Mouse (Mus musculus) thymus, postnatal 4 days (tissue): ENCODE results near the gene Rnf182.

Experiments used
- DNase-seq: peaks from one replicate; pipeline ENCODE4 v3.0.0; 2021

Rnf182 gene

DNA sequence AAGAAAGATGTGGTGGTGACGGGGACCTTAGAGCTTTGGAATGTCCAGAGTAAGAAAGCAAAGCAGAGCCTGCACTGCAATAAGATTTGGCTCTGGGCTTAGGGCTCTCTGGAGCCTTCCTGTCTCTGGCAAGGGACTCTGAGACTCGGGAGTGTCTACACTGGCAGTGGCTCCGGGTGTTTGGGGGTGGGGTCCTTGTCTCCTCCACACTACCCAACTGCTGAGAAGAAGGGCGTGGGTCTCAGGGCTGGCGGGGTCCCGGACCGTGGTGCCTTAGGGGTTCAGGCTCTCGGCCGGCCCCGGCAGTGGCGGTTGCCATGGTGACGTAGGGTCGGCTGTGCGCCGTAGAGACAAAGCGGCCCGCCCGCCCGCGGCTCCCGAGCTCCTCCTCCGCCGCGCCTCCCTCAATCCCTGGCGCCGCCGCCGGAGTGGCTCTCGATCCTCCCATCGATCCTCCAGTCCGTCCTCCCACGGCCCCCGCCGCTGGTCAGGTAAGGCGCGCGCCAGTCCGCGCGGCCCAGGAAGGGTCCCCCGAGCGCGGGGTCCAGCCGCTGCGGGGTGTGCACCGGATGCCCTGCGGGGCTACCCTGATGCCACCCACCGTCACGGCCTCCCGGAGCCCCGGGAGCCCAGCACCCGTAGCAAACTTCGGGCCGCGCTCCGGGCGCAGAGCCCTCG lies at the start of gene Rnf182:
Rnf182 (plus strand) TSS at position 134 of the 678 bp plus-strand sequence.
- peak; percentile 66 for DNase-seq

GRCm38 (mm10) chr13:43566184-43566583 lies 49.3 kb upstream of the Rnf182 start:
- DNase-seq, result no peak

GRCm38 (mm10) chr13:43567141-43567891 lies 48.2 kb upstream of the Rnf182 start:
- DNase-seq, result no peak

GRCm38 (mm10) chr13:43573979-43574378 lies 41.5 kb upstream of the Rnf182 start:
- no peak for DNase-seq

GRCm38 (mm10) chr13:43575431-43575830 lies 40.1 kb upstream of the Rnf182 start:
- no peak for DNase-seq

DNA sequence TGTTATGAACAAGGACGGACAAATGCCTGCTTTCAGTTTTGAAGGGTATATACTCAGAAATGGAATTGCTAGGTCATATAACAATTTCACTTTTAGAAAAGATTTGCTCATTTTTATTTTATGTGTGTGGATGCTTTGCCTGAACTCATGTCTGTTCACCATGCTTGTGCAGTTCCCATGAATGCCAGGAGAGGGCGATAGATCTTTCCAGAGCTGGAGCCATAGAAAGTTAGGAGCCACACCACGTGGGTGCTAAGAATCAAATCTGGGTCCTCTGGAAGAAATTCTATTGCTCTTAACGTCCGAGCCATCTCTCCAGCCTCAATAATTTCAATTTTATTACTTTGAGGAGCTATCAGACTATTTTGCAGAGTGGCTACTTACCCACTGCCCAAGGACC lies 38.3 kb upstream of the Rnf182 start:
- peak; percentile 72 for DNase-seq

GRCm38 (mm10) chr13:43577766-43578165 lies 37.7 kb upstream of the Rnf182 start:
- DNase-seq, result no peak

- peak; percentile 78 for DNase-seq
These were observed 35.8 kb upstream of the Rnf182 start for GRCm38 (mm10) chr13:43579740-43580139.

GRCm38 (mm10) chr13:43580661-43581060 lies 34.8 kb upstream of the Rnf182 start:
- DNase-seq, result no peak

- DNase-seq, result no peak
These were observed 32.5 kb upstream of the Rnf182 start for GRCm38 (mm10) chr13:43582961-43583360.

DNA sequence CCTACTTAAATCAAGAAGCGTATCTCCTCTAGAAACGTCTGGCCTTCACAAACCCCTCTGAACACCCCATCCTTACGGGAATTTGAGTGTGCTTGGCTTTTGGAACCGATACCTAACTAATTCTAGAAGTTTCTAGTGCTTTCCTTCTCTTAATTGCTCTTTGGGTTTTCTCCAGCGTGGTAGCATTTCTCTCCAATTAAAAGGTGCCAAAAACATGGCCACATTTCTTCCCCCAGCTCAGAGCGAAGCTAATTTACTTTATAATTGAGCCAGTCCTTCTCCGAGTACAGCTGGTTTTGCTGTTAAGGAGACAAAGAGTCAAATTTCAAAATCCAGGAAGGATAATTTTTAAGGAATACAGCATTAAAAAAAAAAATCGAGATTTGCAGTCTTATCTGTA lies 32.0 kb upstream of the Rnf182 start:
- no peak for DNase-seq

DNA sequence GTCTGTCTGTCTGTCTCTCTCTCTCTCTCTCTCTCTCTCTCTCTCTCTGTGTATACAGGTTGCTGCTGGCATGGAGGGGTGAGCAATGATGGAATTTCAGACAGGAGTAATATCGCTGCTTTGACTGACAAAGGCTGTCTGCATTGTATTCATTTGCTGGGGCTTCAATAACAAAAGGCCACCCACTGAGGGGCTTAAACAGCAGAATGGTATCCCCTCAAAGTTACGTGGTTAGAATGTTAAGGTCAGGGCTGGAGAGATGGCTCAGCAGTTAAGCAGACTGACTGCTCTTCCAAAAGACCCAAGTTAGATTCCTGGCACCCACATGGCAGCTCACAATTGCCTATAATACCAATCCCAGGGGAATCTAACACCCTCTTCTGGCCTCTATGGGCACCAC lies 30.2 kb upstream of the Rnf182 start:
- no peak for DNase-seq

DNA sequence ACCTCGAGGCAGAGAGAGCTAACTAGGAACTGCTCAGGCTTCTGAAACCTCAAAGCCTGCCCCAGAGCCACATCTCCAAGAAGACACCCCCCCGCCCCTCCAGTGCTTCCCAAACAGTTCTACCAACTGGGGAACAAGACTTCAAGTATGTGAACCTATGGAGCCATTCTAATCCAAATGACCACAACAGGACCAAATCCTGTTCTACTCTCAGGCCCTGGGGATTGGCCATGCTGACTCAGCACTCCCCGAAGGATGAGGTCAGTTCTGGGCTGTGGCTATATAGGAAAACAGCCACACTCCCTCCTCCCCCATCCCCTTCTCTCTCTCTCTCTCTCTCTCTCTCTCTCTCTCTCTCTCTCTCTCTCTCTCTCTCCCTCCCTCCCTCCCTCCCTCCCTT lies 28.5 kb upstream of the Rnf182 start:
- no peak for DNase-seq

- no peak for DNase-seq
These were observed 27.4 kb upstream of the Rnf182 start for GRCm38 (mm10) chr13:43587844-43588840.

DNA sequence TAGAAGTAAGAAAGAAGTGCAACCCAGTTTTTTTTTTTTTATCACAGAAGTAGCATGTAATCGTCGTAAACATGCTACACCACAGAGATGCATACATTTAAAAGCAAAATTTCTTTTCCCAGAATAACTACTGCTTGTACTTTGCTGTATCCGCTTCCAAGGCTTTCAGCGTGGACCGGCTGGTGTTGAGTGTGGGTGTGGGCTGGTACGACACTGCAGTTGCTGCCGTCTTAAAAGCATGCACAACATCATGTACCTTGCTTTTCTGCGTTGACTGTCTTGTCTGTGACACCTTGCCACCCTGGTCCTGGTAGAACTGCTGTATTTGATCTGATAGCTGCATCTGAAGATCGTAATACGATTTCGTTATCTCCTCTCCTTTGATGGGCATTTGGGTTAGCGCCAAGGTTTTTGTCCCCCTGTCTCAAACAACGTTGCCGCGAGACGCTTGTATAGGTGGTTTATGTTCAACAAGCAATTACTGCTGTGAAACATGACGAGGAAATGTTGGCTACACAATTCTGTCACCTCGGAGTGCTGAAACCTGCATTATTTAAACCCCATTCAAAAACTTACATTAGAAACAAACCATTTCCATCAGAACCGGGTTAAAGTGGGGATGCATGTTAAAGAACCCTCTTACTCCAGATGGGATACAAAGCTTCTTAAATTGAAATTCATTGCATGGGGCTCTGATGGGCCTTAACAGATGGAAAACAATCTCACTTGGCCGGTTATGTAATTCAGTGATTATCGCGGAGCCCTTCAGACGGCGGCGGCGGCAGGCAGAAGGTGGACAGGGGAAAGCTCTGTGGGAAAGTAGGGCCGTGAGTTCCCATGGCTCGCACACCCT lies 23.5 kb upstream of the Rnf182 start:
- no peak for DNase-seq

GRCm38 (mm10) chr13:43592681-43593068 lies 22.8 kb upstream of the Rnf182 start:
- DNase-seq, result no peak

- DNase-seq, result peak; percentile 46
These were observed 19.6 kb upstream of the Rnf182 start for GRCm38 (mm10) chr13:43595896-43596295.

DNA sequence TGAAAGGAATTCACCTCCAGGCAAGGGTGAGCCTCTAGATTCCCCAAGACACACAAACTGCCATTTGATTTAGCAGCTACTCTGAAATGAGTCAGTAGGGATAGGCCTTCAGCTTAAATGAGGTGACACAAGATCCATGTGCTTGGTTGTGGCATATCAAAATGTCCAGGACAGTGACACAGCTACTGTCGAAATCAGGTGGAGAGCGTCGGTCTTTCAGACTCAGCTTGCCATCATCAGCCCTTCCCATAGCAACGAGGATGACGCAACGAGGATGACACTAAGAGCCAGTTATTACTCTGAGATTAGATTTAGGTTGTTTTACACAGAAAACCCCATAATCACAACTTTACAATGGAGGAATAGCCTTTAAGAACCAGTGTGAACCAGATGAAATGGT lies 14.5 kb upstream of the Rnf182 start:
- DNase-seq, result no peak

DNA sequence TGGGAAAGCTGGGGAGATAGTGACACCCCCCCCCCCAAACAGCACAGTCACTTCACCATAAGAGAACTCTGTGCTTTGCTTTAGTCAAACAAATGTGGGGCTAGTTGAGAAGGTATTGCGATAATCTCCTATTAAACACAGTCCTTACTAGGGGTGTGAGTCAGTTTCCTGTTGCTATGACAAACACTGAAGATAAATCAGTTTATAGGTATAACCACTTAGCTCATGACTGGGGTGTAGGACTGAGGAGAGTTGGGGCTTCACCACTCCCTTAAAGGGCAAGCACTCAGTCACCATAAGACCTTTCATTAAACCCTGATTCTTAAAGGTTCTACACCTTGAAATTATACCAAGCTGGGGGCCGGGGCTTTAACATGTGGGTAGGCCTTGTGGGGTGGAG lies 13.1 kb upstream of the Rnf182 start:
- DNase-seq, result no peak

DNA sequence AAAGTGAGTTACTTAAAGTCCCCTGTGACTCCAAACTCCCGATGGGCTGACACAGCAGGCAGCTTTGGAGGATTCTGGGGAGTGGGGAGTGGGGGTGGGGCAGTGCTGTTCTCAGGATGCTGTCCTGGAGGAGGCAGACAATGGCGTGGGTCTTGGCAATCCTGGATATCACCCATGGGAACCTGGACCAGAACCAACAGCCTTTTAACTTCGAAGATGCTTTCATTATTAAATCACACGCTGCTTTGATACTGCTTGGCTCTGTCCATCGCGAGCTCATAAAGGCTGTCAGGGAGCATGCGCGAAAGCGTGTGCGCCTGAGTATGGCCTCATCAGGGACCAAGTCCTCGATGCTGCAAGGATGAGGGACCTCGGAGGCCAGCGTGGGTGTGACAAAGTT lies 12.5 kb upstream of the Rnf182 start:
- no peak for DNase-seq

DNA sequence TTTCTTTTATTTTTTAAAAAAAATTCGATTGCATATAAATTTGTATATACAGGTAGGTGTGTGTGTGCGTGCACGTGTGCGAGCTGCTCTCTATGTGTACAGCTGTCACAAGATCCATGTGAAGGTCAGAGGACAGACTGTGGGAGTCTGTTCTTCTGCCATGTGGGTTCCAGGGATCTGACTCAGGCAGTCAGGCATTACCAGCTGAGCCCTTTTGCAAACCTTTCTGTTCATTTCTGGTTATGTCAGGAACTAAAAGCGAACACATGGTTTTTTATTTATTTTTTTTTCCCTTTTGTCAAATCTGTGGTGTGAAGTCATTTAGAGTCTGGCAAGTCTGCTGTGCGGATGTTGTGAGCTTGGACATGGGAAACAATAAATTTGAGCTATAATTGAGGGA lies 6.7 kb upstream of the Rnf182 start:
- no peak for DNase-seq

DNA sequence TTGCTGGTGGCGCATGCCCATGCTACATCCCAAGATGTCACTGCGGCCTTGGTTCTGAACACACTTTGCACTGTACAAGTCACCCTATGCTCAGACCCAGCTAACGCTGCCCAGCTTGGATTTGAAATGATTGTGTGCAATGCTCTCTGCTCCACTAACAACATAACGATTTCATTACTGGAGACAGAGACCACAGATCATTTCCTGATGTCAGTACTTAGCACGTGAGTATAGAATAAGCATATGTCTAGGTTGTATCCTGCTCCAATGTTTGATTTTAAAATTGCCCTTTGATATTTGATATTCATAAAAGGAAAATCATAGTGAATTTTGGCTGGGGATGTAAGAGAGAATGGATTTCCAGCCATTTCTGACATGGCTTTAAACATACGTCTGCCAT lies 3.5 kb upstream of the Rnf182 start:
- no peak for DNase-seq
